Mouse (Mus musculus): Measurements from ENCODE around the gene Fbxl21.

The Fbxl21 gene

GRCm38 (mm10) chr13:56581512-56581911 is 59.2 kb downstream of the Fbxl21 start:
- no peak for DNase-seq (ENCODE audit: low read depth in 1 of 2, low spot score in 2 of 2)

GRCm38 (mm10) chr13:56581961-56582434 is 59.7 kb downstream of the Fbxl21 start:
- no peak for DNase-seq (ENCODE audit: low read depth in 1 of 2, low spot score in 2 of 2)

- DNase-seq (ENCODE audit: low read depth in 1 of 2, low spot score in 2 of 2), result no peak
Measured at GRCm38 (mm10) chr13:56582720-56583119, 60.4 kb downstream of the Fbxl21 start.

- no peak for DNase-seq (ENCODE audit: low read depth in 1 of 2, low spot score in 2 of 2)
Measured at GRCm38 (mm10) chr13:56586046-56586445, 63.8 kb downstream of the Fbxl21 start.
